ENCODE assay signal across 28 mouse cellular contexts in genomic region chr5:148577278-148577677, GRCm38 (mm10). TPM values are rescaled to one million over a fixed set of nuclear protein-coding genes. Genes with fewer than 3 reads are reported as not detected.
DNase-seq lines count a peak whose midpoint lies in the region; ATAC-seq and TF ChIP-seq lines count a peak whose summit lies in the region.
"Had no signal": no experiment of that assay in that cellular context is flagged by ENCODE, and none has a peak within 500 bp of the region (broad histone marks: within the 10 kb centered on the region; RNA-seq: fewer than 3 reads in every experiment).

No protein-coding gene starts in this region.

- no peaks in the 10 kb centered on the region for H3K79me2 ChIP-seq in C2C12 (ENCODE audit: control insufficient read depth, insufficient read depth)

- 81% methylated on average over 9 of the region's 9 CpGs for WGBS in kidney, embryonic 16.5 days
- WGBS in intestine, postnatal 0 days = 63% methylated on average over 9 of the region's 9 CpGs

- H3K27me3 ChIP-seq in kidney, embryonic 16.5 days (ENCODE audit: insufficient read depth, low read length) = no peaks in the 10 kb centered on the region
- H3K27me3 ChIP-seq in C2C12 (ENCODE audit: control insufficient read depth, insufficient read depth, insufficient read length) = no peaks in the 10 kb centered on the region
- H3K27me3 ChIP-seq in intestine, postnatal 0 days (replicated peaks; ENCODE audit: control insufficient read depth, insufficient read depth, low read length) = no peaks in the 10 kb centered on the region
- H3K27me3 ChIP-seq: CH12.LX; embryonic facial prominence, embryonic 12.5 days; embryonic facial prominence, embryonic 15.5 days; heart, embryonic 12.5 days; heart, embryonic 15.5 days; hindbrain, embryonic 13.5 days; Patski had no signal

- H3K36me3 ChIP-seq in kidney, embryonic 16.5 days (ENCODE audit: insufficient read depth, low read length) = no peaks in the 10 kb centered on the region
- H3K36me3 ChIP-seq in C2C12 (ENCODE audit: control insufficient read depth, insufficient read depth) = no peaks in the 10 kb centered on the region
- H3K36me3 ChIP-seq in intestine, postnatal 0 days (ENCODE audit: control insufficient read depth, insufficient read depth) = no peaks in the 10 kb centered on the region
- H3K36me3 ChIP-seq: embryonic facial prominence, embryonic 12.5 days; embryonic facial prominence, embryonic 15.5 days; G1E; heart, embryonic 12.5 days; heart, embryonic 15.5 days; hindbrain, embryonic 10.5 days; hindbrain, embryonic 13.5 days had no signal

- no peak for DNase-seq in kidney, adult 18-20 months
- no peak for DNase-seq in adrenal gland, postnatal 14 days
- no peak for DNase-seq in left cerebral cortex, adult 8-10 months (ENCODE audit: low spot score in 2 of 2)
- DNase-seq: adrenal gland, postnatal 10 days; cerebellum, adult 11 months; cerebellum, adult 2 months; cerebellum, adult 9-11 months; cerebellum, postnatal 25 days; forebrain, postnatal 0 days; gastrocnemius, adult 2 months; gastrocnemius, postnatal 14 days; heart, adult 18-20 months; heart, postnatal 10 days; heart, postnatal 36 days had no signal

- peak; percentile 19; the same call in 1 of the 2 replicates for ATAC-seq in kidney, embryonic 16.5 days (ENCODE audit: low FRiP score, low TSS enrichment)
- peak; percentile 58 for ATAC-seq in intestine, postnatal 0 days
- ATAC-seq: forebrain, embryonic 14.5 days; forebrain, postnatal 0 days; hindbrain, embryonic 16.5 days; Patski had no signal

- H3K9me3 ChIP-seq in kidney, embryonic 16.5 days (ENCODE audit: low read length) = no peaks in the 10 kb centered on the region
- no peaks in the 10 kb centered on the region for H3K9me3 ChIP-seq in intestine, postnatal 0 days (ENCODE audit: control insufficient read depth)
- H3K9me3 ChIP-seq: embryonic facial prominence, embryonic 12.5 days; embryonic facial prominence, embryonic 15.5 days; heart, embryonic 15.5 days; hindbrain, embryonic 13.5 days had no signal

- H3K4me2 ChIP-seq in kidney, embryonic 16.5 days (replicated peaks; ENCODE audit: low read depth, low read length) = no peak overlapping the region
- no peak overlapping the region for H3K4me2 ChIP-seq in intestine, postnatal 0 days (replicated peaks; ENCODE audit: low read depth)
- H3K4me2 ChIP-seq: embryonic facial prominence, embryonic 12.5 days; embryonic facial prominence, embryonic 15.5 days; heart, embryonic 12.5 days; heart, embryonic 15.5 days; hindbrain, embryonic 13.5 days had no signal

- TF ChIP-seq CTCF in C2C12 (IDR thresholded peaks at IDR 0.05; ENCODE audit: control insufficient read depth, insufficient read depth, insufficient read length) = no peak
- no peak for TF ChIP-seq CTCF in intestine, postnatal 0 days (IDR thresholded peaks at IDR 0.05; ENCODE audit: low read depth)

- no peak overlapping the region for H3K9ac ChIP-seq in kidney, embryonic 16.5 days (replicated peaks; ENCODE audit: low read length)
- no peak overlapping the region for H3K9ac ChIP-seq in intestine, postnatal 0 days (ENCODE audit: low read depth, low read length)
- H3K9ac ChIP-seq: embryonic facial prominence, embryonic 12.5 days; embryonic facial prominence, embryonic 15.5 days; forebrain, postnatal 0 days; heart, embryonic 12.5 days; heart, embryonic 15.5 days; hindbrain, embryonic 13.5 days had no signal

- H3K4me1 ChIP-seq in kidney, embryonic 16.5 days (ENCODE audit: insufficient read depth, low read length) = peaks cover 16% of the 10 kb centered on the region
- peaks cover 3% of the 10 kb centered on the region; the same call in 1 of the 2 replicates for H3K4me1 ChIP-seq in intestine, postnatal 0 days (replicated peaks; ENCODE audit: control insufficient read depth, insufficient read depth, low read length)
- H3K4me1 ChIP-seq: embryonic facial prominence, embryonic 15.5 days had no signal

- no peak overlapping the region for H3K4me3 ChIP-seq in kidney, embryonic 16.5 days (ENCODE audit: low read length)
- H3K4me3 ChIP-seq in C2C12 (ENCODE audit: insufficient read depth, poor library complexity, severe bottlenecking) = no peak overlapping the region
- no peak overlapping the region for H3K4me3 ChIP-seq in intestine, postnatal 0 days (ENCODE audit: low read depth, low read length)
- H3K4me3 ChIP-seq: embryonic facial prominence, embryonic 12.5 days; embryonic facial prominence, embryonic 15.5 days; gastrocnemius, adult 2 months; heart, embryonic 12.5 days; heart, embryonic 15.5 days; hindbrain, embryonic 10.5 days; hindbrain, embryonic 13.5 days had no signal

- H3K79me3 ChIP-seq in C2C12 (ENCODE audit: low read depth) = no peaks in the 10 kb centered on the region

- no peak overlapping the region for H3ac ChIP-seq in C2C12 (ENCODE audit: control insufficient read depth, insufficient read length, low read depth)

- no peak overlapping the region for H3K27ac ChIP-seq in kidney, embryonic 16.5 days (ENCODE audit: low read length)
- no peak overlapping the region for H3K27ac ChIP-seq in intestine, postnatal 0 days (ENCODE audit: low read depth, low read length)
- H3K27ac ChIP-seq: embryonic facial prominence, embryonic 12.5 days; embryonic facial prominence, embryonic 15.5 days; gastrocnemius, adult 2 months; heart, embryonic 15.5 days; hindbrain, embryonic 10.5 days; hindbrain, embryonic 13.5 days had no signal

TF ChIP-seq in C2C12, 6 proteins besides CTCF, POLR2A, EP300 and RAD21:
- TF ChIP-seq MAX (IDR thresholded peaks at IDR 0.05) = no peak
- TF ChIP-seq MYOD1 (IDR thresholded peaks at IDR 0.05; ENCODE audit: control insufficient read depth, insufficient read length, low read depth) = peak; percentile 72
- peak; percentile 85 for TF ChIP-seq CEBPB (IDR thresholded peaks at IDR 0.05; ENCODE audit: low read depth)
- TF ChIP-seq USF1 (IDR thresholded peaks at IDR 0.05; ENCODE audit: low read depth) = no peak
TF ChIP-seq in C2C12: peak in this region for 2.

RNA-seq across cellular contexts. Expression of gene Ubl3, which starts 24.7 kb away (rescaled TPM):
- polyA plus RNA-seq in kidney, embryonic 16.5 days (2015; fragmentation: Nextera tagmentation; extraction: Ambion mirVana) = 49.2 and 76.4 TPM in 2 replicates
- polyA plus RNA-seq in C2C12 (2012; fragmentation: generic; extraction: Trizol) = 19.1 TPM
- polyA plus RNA-seq in intestine, postnatal 0 days (2015; fragmentation: Nextera tagmentation; extraction: Ambion mirVana) = 87.7 and 92.6 TPM in 2 replicates
- 119 and 123 TPM in 2 replicates for total RNA-seq in adrenal gland, postnatal 14 days (2021)
- total RNA-seq in left cerebral cortex, adult 8-10 months (2022) = 100 to 1,000 TPM; 216 to 240 (median 236) TPM
